Mouse (Mus musculus) hindbrain, embryonic 14.5 days (tissue): Measurements from ENCODE around the gene Myadml2. TPM values are rescaled to one million over a fixed set of nuclear protein-coding genes. Genes with fewer than 3 reads are reported as not detected.

Source experiments
- ATAC-seq: fragments of 200-750 bp; cut with Nextera tagmentation; 2 replicates; pipeline ENCODE4 v1.8.0; 2017; ENCODE audit warnings: moderate number of reproducible peaks, mild to moderate bottlenecking, moderate TSS enrichment, moderate library complexity; ENCODE audit not compliant: low FRiP score
- DNase-seq: peaks from one replicate; pipeline ENCODE4 v3.0.0-alpha.2; 2015; ENCODE audit warnings: low spot score
- H3K27ac ChIP-seq: fragments of 300-500 bp; sonication (generic); 2 replicates; pipeline ENCODE4 v1.5.1; 2014; ENCODE audit warnings: mild to moderate bottlenecking, moderate library complexity
- H3K27me3 ChIP-seq: fragments of 300-500 bp; sonication (generic); 2 replicates; pipeline ENCODE4 v1.6.1; 2014; ENCODE audit warnings: mild to moderate bottlenecking, low read length, mixed read lengths; ENCODE audit not compliant: control insufficient read depth, insufficient read depth
- H3K36me3 ChIP-seq: fragments of 300-500 bp; sonication (generic); replicated peaks from 2 replicates; pipeline ENCODE4 v1.6.1; 2014; ENCODE audit not compliant: control insufficient read depth, insufficient read depth
- H3K4me1 ChIP-seq: fragments of 300-500 bp; sonication (generic); replicated peaks from 2 replicates; pipeline ENCODE4 v1.6.1; 2014; ENCODE audit warnings: antibody characterized with exemption, low read length, mixed read lengths; ENCODE audit not compliant: control insufficient read depth, insufficient read depth
- H3K4me2 ChIP-seq: fragments of 300-500 bp; sonication (generic); replicated peaks from 2 replicates; pipeline ENCODE4 v1.6.1; 2014; ENCODE audit warnings: mild to moderate bottlenecking, moderate library complexity
- H3K4me3 ChIP-seq: fragments of 300-500 bp; sonication (generic); replicated peaks from 2 replicates; pipeline ENCODE4 v1.5.1; 2014; ENCODE audit warnings: mild to moderate bottlenecking, low read length
- H3K9ac ChIP-seq: fragments of 300-500 bp; sonication (generic); 2 replicates; pipeline ENCODE4 v1.6.1; 2014
- H3K9me3 ChIP-seq: fragments of 300-500 bp; sonication (generic); 2 replicates; pipeline ENCODE4 v1.6.1; 2016; ENCODE audit warnings: low read length; ENCODE audit not compliant: control insufficient read depth
- WGBS: fragments of 180-500 bp; shearing (Covaris S2); extraction: QIAGEN DNeasy Blood & Tissue Kit; methylation state at CpG from one replicate; pipeline ENCODE4 v1.1.7; 2014; 5-methylcytosine and 5-hydroxymethylcytosine counted together
- polyA plus RNA-seq: library from polyadenylated mRNA; unstranded; fragments of >200 nt; fragmentation: Nextera tagmentation; extraction: Ambion mirVana; gene quantifications from 2 replicates; pipeline ENCODE4 v1.2.1, GENCODE M21; 2014

Gene Myadml2
- polyA plus RNA-seq: 1.1 and 1.4 TPM in 2 replicates

GRCm38 (mm10) chr11:120648001-120648476 is at the start of gene Myadml2:
Gene Myadml2 (minus strand): TSS chr11:120648158.
- ATAC-seq (no peak), DNase-seq (no peak)
- peaks cover 11% of the 10 kb centered on the region; the same call in 1 of the 2 replicates for H3K4me1 ChIP-seq
- H3K9me3 ChIP-seq: no peaks in the 10 kb centered on the region
- peak within 1 kb of the TSS; percentile 6 for H3K4me3 ChIP-seq
- 5% methylated on average over 13 of the region's 13 CpGs for WGBS
- H3K4me2 ChIP-seq: peak within 1 kb of the TSS; percentile 48
- H3K27ac ChIP-seq: no peak within 1 kb of the TSS
- H3K27me3 ChIP-seq: peaks cover 5% of the 10 kb centered on the region; the same call in 1 of the 2 replicates
- no peaks in the 10 kb centered on the region for H3K36me3 ChIP-seq
- peak within 1 kb of the TSS; percentile 55 for H3K9ac ChIP-seq

DNA sequence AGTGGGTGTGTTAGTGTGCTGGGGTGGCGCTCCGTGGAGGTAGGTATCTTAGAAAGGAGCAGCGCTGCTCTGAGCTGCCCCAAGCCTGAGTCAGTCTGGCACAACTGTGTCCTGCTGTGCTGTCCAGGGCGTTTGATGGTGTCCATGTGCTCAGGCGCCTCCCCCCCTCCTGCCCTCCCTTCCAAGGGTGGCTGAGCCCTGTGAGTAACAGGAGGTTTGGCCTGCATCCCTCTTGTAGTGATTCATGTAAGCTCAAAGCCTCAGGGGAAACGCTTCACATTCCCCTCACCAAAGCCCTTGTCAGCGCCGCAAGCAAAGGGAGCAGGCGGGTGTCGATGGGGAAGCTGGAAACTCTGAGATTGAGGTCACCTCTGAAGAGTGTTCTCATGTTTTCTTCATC is 49.8 kb upstream of the Myadml2 start:
- no peak overlapping the region for H3K9ac ChIP-seq
- H3K4me1 ChIP-seq: no peaks in the 10 kb centered on the region; the same call in 1 of the 2 replicates
- H3K27me3 ChIP-seq: no peaks in the 10 kb centered on the region
- no peak overlapping the region for H3K27ac ChIP-seq
- peaks cover 45% of the 10 kb centered on the region for H3K36me3 ChIP-seq
- no peak overlapping the region for H3K4me3 ChIP-seq
- no peak for ATAC-seq
- 68% methylated on average over 10 of the region's 10 CpGs for WGBS
- no peak overlapping the region for H3K4me2 ChIP-seq
- DNase-seq: no peak
- no peaks in the 10 kb centered on the region for H3K9me3 ChIP-seq

- H3K9ac ChIP-seq: no peak overlapping the region
- H3K4me1 ChIP-seq: no peaks in the 10 kb centered on the region; the same call in 1 of the 2 replicates
- ATAC-seq (no peak), DNase-seq (no peak)
- peaks cover 45% of the 10 kb centered on the region for H3K36me3 ChIP-seq
- no peak overlapping the region for H3K4me2 ChIP-seq
- no peak overlapping the region for H3K4me3 ChIP-seq
- WGBS: 95% methylated on average over 6 of the region's 6 CpGs
- no peaks in the 10 kb centered on the region for H3K9me3 ChIP-seq
- H3K27me3 ChIP-seq: no peaks in the 10 kb centered on the region
- no peak overlapping the region for H3K27ac ChIP-seq
Observed at GRCm38 (mm10) chr11:120696568-120696967, 48.6 kb upstream of the Myadml2 start.

DNA sequence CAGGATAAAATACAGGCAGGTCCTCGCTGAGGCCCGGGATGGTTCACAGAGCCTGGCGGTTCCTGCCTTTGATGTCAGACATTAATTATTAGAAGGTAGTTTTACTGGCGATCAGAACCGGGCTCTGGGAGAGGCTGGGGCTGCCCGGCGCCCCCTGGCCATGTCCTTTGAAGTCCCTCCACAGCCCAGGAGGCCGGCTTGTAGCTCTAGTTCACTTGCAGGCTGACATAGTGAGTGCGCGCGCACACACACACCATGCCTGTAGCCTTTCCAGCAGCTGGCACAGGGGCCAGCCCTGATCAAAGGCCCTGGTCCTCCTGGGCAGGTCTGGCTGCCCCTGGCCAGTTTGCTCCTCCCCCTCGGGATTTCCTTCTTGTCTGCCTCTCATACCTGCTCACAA is 47.7 kb upstream of the Myadml2 start:
- Histone ChIP-seq H3K36me3 (peaks cover 42% of the 10 kb centered on the region), H3K9me3 (no peaks in the 10 kb centered on the region), H3K27me3 (no peaks in the 10 kb centered on the region), H3K27ac (no peak overlapping the region), H3K4me3 (no peak overlapping the region), H3K4me2 (no peak overlapping the region), H3K9ac (no peak overlapping the region), H3K4me1 (no peaks in the 10 kb centered on the region; the same call in 1 of the 2 replicates)
- WGBS: 42% methylated on average over 12 of the region's 12 CpGs
- DNase-seq (no peak), ATAC-seq (no peak)

DNA sequence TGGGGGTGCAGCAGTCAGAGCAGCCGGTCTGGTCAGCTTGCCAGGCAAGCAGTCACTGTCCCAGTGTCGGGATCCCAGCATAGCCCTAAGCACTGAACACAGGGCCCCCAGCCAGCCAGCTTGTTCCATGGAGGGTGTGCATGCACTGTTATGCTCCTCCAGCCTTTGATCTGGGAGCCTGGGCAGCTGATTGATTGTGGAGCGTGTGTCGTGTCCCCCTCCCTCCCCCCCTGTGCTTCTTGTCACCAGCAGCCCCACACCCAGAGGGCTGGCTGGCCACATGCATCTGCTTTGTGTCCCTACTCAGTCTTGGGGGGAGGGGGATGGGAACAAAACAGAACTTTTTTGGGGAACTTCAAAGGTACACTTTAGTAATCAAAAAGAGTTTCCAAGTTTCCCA is 47.2 kb upstream of the Myadml2 start:
- DNase-seq (no peak), ATAC-seq (peak; percentile 46; the same call in 1 of the 2 replicates)
- Histone ChIP-seq H3K4me1 (no peaks in the 10 kb centered on the region; the same call in 1 of the 2 replicates), H3K4me3 (no peak overlapping the region), H3K4me2 (no peak overlapping the region), H3K9me3 (no peaks in the 10 kb centered on the region), H3K36me3 (peaks cover 43% of the 10 kb centered on the region), H3K27me3 (no peaks in the 10 kb centered on the region), H3K9ac (no peak overlapping the region), H3K27ac (no peak overlapping the region)
- 12% methylated on average over 4 of the region's 4 CpGs for WGBS

DNA sequence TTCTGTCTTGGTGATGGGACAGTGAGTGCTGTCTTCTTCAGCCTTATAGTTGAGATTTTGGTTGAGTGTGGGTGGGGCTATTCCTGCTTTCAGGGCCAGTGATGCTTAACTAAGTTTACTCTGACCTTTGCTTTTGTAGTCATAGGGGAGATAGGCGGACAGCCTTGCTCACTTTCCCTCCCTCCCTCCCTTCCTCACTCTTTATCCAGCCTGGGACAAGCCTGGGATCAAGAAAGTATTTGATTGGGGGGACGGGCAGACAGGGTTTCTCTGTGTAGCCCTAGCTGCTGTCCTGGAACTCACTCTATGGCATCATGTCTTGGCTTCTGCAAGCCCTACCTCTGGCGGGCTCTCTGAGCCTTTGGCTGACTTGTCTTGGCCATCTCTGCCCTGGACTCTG is 45.5 kb upstream of the Myadml2 start:
- WGBS: 58% methylated on average over 3 of the region's 3 CpGs
- H3K9ac ChIP-seq: no peak overlapping the region
- peaks cover 51% of the 10 kb centered on the region for H3K36me3 ChIP-seq

DNA sequence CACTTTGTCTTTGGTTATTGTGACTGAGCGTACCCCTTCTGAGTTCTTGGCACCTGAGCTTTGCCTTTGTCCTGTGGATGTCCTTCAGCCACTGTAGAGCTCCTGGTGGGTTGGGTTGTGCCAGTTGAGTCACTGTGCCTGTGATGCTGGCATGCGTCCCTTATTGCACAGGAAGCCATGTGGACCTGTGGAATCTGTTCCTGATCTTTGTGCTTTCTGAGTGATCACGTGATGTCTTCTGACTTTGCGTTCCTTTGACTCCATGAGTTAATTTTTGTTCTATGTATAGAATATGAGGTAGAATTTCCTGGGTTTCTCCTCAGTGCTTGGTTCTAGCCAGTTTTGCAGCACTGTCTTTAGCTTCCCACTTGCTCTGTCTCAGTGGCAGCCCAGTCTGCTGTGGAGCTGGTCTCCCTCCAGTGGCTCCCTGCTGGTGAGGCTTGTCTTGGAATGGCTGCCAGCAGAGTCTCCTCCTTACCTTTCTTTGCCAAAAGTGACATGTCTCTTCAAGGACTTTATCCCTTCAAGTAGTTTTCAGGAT is 44.6 kb upstream of the Myadml2 start:
- no peak for ATAC-seq
- Histone ChIP-seq H3K27ac (no peak overlapping the region), H3K4me2 (no peak overlapping the region), H3K36me3 (peaks cover 60% of the 10 kb centered on the region), H3K9me3 (no peaks in the 10 kb centered on the region), H3K27me3 (no peaks in the 10 kb centered on the region), H3K4me1 (no peaks in the 10 kb centered on the region; the same call in 1 of the 2 replicates), H3K9ac (no peak overlapping the region), H3K4me3 (no peak overlapping the region)
- no peak for DNase-seq
- 94% methylated on average over 4 of the region's 4 CpGs for WGBS

More for the DNA sequence above, 45.5 kb upstream of the Myadml2 start:
- no peak for DNase-seq
- Histone ChIP-seq H3K9me3 (no peaks in the 10 kb centered on the region), H3K27me3 (no peaks in the 10 kb centered on the region), H3K4me3 (no peak overlapping the region), H3K4me2 (no peak overlapping the region), H3K4me1 (no peaks in the 10 kb centered on the region; the same call in 1 of the 2 replicates), H3K27ac (no peak overlapping the region)
- ATAC-seq: no peak

GRCm38 (mm10) chr11:120689365-120689764 is 41.4 kb upstream of the Myadml2 start:
- Histone ChIP-seq H3K27me3 (no peaks in the 10 kb centered on the region), H3K9me3 (no peaks in the 10 kb centered on the region), H3K9ac (no peak overlapping the region), H3K4me1 (no peaks in the 10 kb centered on the region), H3K4me2 (no peak overlapping the region), H3K27ac (no peak overlapping the region), H3K36me3 (peaks cover 72% of the 10 kb centered on the region), H3K4me3 (no peak overlapping the region)
- 86% methylated on average over 3 of the region's 3 CpGs for WGBS
- DNase-seq: no peak
- no peak for ATAC-seq

DNA sequence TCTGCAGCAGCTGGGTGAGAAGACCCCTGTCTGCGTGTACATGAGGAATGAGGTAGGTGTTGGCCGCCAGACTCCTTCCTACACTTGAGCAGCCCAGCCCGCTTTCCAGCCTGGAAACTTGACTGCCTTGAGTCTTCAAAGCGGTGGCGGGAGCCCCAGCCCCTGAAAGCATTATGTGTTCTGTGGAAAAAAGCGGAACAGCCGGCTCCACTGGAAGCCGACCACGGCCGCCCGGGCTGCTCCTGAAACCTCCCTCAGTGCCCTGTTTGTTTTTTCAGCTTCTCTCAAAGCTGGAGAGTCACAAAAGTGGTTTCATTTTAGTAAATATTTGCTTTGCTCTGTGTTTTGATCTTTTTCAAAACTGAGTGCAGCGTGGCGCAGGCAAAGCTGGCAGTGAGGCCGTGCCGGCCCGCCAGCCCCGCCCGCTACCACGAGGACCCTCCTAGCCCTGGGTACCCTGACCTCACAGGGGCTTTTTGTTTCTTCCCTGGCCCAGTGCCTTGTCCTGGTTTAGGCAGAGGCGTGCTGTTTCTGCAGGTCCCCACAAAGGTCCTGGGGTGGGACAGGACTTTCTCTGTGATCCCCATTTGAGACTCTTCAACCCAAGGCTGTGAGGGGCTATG is 38.8 kb upstream of the Myadml2 start:
- Histone ChIP-seq H3K4me2 (no peak overlapping the region), H3K27me3 (no peaks in the 10 kb centered on the region), H3K4me1 (no peaks in the 10 kb centered on the region), H3K9me3 (no peaks in the 10 kb centered on the region), H3K4me3 (no peak overlapping the region), H3K9ac (no peak overlapping the region), H3K36me3 (peaks cover 70% of the 10 kb centered on the region), H3K27ac (no peak overlapping the region)
- DNase-seq (no peak), ATAC-seq (no peak)
- WGBS: 74% methylated on average over 20 of the region's 20 CpGs
